Mouse (Mus musculus) lung, postnatal 0 days (tissue): ENCODE results near the gene Smg5.

Source experiments
- CTCF ChIP-seq: IDR thresholded peaks from 2 replicates; pipeline ENCODE4 v1.5.1; 2016; ENCODE audit warnings: antibody characterized with exemption, mild to moderate bottlenecking
- EP300 ChIP-seq: IDR thresholded peaks from 2 replicates; pipeline ENCODE4 v1.6.1; 2016; ENCODE audit warnings: antibody characterized with exemption, mild to moderate bottlenecking, control low read depth

DNA sequence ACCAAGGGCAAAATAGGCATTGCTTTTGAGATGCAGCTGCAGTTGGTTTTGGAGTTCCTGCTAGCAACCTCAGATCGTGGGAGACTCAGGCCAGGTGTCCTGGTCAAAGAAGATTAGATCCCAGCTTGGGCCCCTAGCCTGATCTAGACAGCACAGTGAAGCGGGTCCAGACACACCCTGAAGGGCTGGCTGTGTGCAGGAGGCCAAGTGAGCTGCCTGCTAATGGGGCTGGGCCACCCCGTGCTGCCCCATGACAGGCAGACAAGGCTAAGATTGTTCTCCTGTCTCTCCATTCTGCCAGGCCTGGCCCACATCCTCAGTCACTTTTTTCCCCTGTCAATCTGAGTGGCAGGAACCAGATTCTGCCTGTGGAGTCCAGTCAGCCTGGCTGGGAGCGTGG, 27.6 kb downstream of the Smg5 start:
- TF ChIP-seq EP300 (no peak), CTCF (no peak)
